Mouse (Mus musculus): ENCODE results near the gene Ufl1.
"Not testable (repeated sequence)": the region's sequence is repeated elsewhere in the genome, so short reads cannot be mapped to it uniquely, and the experiment has no call there.

Gene Ufl1

DNA sequence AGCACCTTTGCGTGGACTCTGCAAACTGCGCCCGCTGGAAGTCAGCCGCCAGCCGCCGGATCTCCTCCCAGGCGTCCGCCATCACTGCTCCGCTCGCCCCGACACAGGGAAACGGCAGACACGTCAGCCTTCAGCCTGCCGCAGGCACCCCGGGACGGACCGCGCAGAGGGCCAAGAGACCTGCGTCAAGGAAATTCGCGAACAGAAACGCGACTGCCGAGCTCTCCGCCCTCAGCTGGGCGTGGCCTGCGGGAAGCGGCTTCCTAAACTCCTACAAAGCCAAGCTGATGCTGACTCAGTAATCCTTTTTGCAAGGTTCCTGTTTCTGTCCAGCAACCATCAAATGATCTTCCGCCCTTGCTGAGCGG, at the start of gene Ufl1:
Ufl1 (minus strand) TSS at position 151 of the 368 bp plus-strand sequence.
- DNase-seq, result peak; percentile 95

DNA sequence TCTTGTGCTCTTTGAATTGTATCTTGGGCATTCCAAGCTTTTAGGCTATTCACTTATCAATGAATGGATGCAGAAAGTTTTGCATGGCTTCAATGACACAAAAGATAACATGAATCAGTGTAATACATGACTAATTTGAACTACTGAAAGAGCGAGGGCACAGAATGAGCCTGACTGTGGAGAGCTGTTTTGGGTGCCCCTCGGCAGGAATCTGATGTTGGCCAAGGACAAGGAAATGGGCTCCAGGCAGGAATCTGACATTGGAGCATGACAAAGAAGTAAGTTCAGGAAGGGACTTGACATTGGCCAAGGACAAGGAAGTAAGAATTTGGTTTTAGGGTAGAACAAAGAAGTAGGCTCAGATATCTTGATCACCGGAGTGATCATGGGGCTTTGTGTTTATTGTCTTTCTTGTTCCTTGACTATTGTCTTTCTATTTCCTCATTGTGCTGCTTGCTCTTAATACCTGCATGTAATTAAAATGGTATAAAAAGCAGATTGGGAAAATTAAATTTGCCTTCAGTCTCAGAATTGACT, 44.1 kb upstream of the Ufl1 start:
- no peak for DNase-seq

DNA sequence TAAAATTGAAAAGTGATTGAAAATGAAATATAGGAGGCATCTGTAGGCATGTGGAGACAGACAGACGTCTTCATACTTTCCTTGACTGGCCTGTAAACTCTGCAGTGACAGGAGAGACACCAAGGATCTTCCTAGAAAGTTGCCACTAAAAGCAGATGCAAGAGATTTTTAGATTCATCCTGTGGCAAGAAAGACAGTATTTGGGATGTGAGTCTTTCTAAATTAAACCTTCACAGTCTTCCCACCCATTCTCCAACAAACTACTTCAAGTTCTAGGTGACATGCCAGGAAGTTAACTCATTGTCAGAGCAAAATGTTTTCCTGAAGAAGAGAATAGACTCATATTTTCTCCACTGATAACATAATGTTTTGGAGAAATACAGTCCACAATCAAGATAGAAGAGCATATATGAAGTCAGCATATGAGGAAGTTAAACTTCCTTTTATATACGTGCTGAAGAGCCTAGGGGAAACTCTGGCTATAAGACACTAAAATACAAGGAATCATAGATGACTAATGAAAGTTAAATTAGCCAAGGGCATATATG, 41.1 kb upstream of the Ufl1 start:
- no peak for DNase-seq

DNA sequence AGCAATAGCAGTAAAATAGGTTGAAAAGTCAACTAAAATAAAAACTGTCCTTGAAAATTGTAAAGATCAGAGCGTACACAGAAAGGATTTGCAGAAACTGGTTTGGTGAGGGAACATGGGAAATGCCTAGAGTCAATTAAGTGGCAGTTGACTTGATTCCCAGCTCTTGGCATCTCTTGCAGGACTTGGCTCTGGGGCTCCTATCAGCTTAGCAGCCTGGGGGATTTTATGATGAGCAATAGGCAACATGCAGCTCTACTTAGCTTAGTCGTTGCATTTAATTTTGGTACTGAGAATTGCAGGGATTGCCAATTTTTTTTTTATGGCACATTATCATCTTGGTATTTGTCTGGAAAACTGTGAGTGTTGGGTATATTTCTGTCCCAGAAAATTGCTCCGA, 32.1 kb upstream of the Ufl1 start:
- no peak for DNase-seq

DNA sequence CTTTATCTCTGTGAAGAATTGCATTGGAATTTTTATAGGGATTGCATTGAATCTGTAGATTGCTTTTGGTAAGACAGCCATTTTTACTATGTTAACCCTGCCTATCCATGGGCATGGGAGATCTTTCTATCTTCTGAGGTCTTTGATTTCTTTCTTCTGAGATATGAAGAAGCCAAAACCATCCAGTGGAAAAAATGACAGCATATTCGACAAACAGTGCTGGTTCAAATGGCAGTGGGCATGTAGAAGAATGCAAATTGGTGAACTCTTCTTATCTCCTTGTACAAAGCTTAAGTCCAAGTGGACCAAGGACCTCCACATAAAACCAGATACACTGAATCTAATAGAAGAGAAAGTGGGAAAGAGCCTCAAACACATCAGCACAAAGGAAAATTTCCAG, 3.4 kb upstream of the Ufl1 start:
- DNase-seq, result not testable (repeated sequence)

DNA sequence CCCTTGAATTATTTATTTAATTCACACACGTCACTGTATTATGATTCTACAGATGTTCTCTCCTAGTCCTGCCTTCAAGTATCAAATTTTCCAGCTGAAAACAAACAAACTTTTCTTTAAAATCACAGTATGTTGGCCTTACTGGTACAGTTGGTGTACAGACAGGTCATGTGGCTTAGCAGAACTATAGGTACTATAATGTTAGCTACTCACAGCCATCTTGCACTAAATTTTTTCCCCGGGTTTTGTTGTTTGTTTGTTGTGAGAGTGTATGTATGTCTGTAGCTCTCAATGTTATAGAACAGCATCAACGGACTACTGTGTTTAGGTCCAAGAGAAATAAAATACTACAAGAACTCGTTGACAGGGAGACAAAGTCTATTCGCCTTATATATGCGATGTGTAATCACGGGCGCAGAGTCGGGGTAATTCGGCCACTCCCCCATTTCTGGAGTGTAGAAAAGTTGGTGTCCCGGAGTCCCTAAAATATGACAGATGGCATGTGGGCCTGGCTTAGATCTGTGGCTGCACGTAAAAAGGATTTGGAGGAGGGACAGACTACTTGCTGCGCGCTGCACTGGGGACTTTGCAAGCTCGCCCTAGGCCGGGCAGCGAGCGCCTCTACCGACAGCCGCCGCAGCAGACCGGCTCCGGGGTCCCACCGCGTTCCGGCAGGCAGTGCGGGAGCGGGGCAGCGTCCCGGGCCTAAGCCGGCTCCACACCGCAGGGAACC, 517 bp downstream of the Ufl1 start:
- DNase-seq, result no peak

DNA sequence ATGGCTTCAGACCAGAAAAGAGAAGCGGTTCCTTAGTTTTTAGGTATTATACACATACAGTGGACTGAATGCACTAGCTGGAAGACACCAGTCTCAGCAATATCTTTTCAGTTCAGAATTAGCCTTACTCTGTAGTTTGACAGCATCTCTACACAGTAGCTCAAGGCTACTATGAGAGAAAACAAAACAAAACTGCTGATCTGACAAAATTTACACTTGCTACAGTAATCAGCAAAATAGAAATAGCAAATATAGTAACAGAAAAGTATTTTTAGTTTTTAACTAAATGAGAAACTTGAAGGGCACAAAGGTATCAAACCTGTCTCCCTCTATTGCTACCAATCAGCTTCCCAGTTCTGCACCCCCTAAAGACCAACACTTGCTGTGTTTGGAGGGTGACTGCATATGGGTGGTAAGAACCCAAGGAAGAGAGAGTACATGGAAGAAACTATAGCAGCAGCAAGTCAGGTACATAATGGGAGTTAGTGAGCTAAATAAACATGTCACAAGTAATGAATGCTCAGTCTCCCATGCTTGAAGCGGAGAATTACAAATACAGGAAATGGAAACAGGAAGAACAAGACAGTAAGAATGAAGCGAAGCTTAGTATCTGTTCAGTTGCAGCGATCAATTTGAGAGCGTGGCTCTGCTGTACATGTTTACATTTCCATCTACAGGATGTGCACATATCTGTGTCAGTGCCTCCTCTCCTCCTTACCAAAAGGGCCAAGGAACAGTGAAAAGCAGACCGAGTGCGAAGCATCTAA, 8.6 kb downstream of the Ufl1 start:
- no peak for DNase-seq

DNA sequence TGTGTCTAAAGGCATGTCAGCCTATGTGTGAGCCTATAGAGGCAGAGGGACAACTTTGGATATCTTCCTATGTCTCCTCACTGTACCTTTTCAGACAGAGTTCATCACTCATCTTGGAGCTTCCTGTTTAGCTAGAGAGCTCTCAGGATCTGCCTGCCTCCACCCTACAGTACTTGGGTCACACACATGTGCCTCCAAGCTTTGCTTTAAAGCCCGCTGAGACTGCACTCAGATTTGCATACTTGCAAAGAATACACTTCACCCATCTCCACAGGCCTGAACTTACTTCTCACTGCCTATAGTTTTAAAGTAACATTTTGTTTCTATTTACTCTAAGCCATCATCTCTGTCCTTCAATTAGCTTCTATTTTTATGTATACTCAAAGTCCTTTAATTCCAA, 9.7 kb downstream of the Ufl1 start:
- no peak for DNase-seq

DNA sequence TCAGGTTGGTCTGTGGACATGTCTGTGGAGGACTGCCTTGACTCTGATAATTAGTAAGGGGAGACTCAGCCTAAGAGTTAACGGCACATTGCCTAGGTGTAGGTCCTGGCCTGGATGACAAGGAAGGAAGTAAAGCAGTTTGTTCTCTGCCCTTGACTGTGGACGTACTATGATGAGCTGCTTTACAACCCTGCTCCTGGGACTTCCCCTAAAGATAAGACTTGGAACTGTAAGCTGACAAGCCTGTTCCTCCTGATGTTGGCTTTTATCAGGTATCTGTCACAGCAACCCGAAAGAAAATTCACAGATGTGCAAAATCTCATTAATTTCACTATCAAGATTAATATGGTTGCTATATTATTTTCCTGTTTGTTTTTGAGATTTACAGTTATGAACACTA, 14.5 kb downstream of the Ufl1 start:
- no peak for DNase-seq

DNA sequence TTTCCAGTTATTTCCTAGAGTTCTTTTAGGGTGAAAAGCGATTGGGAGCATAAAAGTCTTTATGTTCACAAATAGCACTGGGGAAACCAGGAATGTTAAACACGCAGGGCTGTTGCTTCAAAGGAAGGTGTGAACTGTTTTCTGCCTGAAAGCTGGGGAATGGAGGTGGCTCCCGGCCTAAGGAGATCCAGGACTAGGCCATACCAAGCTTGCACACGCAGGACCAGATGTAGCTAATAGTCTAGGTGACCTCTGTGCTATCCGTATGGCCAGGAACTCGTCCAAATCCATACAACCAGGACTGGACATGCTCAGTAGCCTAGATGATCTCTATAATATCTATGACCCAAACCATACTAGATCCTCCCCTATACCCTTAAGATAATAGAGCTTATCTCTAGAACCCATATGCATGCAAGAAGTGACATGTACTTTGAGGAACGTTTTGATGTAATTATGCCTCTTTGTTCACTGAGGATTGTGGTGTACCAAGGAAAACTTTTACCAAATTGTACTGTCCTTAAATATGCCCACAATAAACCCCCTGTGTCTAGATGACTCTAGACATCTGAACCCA, 23.7 kb downstream of the Ufl1 start:
- no peak for DNase-seq

DNA sequence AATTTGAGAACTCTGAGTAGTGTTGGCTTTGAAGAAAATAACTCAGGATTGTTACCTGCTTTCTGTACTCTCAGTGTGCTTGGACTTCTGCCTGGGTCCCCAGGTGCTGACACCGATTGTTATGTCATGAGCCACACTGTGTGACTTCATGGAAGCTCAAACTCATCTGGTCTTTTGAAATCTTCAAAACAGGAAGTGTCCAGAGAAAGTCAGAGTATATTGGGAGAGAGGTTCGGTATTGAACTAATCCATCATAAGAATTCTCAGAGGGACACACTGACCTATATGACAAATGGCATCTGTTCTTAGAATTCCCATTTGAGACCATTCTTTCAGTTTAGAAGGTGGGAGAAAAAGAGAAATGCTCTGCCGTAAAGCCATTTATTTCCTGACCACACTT, 38.8 kb downstream of the Ufl1 start, which contains the start of gene Fhl5:
Fhl5 (minus strand) TSS at position 101 of the 400 bp plus-strand sequence.
- no peak for DNase-seq

DNA sequence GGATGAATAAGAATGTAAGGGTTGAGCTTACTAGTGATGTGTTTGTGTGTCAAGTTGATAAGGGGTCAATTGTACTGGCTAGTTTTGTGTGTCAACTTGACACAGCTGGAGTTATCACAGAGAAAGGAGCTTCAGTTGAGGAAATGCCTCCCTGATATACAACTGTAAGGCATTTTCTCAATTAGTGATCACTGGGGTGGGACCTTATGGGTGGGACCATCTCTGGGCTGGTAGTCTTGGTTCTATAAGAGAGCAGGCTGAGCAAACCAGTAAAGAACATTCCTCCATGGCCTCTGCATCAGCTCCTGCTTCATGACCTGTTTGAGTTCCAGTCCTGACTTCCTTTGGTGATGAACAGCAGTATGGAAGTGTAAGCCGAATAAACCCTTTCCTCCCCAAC, 46.0 kb downstream of the Ufl1 start:
- DNase-seq, result not testable (repeated sequence)

DNA sequence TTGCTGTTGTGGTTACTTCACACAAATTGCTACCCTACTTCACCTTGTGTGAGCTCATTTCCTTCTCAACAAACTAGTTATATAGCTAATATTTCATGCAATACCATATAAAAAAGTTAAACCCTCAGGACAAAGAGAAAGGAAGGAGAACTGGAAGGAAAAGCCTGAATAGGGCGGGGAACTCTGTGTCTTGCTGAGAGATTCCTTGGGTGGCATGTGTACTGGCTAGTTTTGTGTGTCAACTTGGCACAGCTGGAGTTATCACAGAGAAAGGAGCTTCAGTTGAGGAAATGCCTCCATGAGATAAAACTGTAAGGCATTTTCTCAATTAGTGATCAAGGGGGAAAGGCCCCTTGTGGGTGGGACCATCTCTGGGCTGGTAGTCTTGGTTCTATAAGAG, 47.9 kb downstream of the Ufl1 start:
- DNase-seq, result not testable (repeated sequence)

DNA sequence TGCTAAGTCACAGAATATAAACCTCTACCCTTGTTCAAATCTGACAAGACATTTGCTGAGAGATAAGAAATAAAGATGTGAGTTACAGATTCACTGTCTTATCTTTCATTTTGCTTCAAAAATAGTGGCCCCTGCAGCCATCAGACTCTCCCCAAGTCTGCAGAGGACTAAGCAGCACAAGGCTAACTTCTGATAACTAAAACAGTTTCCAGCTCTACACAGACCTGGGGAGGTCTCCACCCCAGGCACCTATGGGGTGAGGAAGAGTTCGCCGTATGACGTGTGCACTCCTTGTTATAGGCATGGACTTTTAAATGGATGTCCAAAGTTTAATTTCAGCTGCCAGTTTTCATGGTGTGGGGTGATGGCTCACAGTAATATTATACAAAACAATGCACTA, 49.1 kb downstream of the Ufl1 start:
- no peak for DNase-seq

DNA sequence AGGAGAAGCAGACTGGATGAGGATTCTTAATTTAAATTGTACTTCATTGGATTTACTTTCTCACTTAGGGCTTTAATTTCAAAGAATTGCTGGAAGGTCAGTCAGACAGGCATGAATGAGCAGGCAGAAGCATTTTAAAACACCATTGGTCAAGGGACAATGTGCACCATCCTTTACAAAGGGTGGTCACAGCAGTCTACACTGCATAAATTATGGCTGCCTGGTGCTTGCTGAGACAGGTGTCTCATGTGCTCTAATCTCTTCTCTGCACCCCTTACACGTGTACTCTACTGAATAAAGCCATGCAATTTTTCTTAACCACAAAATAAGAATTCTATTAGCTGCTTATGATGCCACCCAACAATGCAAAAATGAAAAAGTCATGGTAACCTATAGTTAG, 54.1 kb downstream of the Ufl1 start:
- DNase-seq, result no peak

DNA sequence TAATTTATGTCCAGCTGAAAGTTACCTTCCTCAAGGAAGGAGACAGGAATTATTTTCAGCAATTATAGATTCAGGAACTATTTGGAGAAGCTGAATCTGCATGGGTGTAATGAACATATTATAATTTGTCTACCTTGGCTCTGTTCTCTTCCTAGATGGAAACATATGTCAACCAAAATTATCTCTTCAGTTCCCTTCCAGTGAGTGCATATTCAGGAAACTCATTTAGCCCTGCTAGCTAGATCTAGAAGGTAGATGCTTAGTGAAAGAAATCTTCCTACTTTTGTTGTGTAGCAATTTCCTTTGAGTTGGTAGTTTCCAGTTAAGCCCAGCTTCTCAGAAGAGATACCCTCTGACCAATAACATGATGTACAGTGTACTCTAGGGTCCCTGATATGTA, 59.7 kb downstream of the Ufl1 start:
- DNase-seq, result no peak

DNA sequence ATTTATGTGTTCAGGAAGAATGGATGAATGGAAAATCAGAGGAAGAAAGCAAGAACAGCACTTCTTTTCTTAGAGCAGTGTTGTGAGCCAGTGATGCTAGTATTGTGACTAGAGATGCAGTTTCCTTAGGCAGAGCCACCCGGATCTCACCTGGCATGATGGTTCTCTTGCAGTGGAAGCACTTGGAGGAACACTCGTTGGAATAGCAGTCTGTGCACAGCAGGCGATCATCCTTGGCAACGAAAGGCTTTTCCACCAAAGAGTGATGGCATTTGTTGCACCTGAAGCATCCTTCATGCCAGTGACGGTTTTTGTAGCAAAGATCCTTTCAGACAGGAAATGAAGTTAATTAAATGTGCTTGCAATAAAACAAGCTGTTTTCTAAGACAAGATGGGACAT, 68.2 kb downstream of the Ufl1 start:
- DNase-seq, result no peak

DNA sequence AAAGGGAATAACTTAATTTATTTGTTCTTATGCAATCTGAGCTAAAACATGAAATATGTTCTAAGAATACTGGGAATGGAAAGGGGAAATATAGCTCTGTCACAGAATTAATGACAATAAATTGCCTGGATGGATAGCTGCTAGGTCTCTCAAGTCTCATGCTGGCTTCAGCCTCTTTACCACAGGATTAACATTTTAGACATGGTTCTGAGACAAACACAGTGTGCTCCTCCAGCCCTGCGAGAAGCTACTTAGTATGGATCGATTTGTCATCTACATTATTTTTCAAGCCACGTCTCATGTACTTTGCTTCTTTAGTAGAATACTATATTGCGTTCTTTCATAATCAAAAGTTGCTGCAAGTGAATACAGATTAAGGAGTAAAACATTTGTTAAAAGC, 75.5 kb downstream of the Ufl1 start:
- DNase-seq, result no peak

Data from liver (tissue).